Mouse (Mus musculus) liver, adult 2 months (tissue): ENCODE measurements at regions not wholly inside any gene's neighbourhood (a gene's known extent, or its start where the extent isn't known, plus 50 kb on each side); places are given as distances from the start of the nearest gene placed in this dataset.

Experiments used
- CTCF ChIP-seq: fragments of 200-500 bp; IDR thresholded peaks from 2 replicates; pipeline ENCODE4 v1.5.1; 2011; ENCODE audit warnings: low read depth, low read length, control low read depth
- POLR2A ChIP-seq: fragments of 200-500 bp; IDR thresholded peaks from 2 replicates; pipeline ENCODE4 v1.6.1; 2011; ENCODE audit warnings: low read length, control low read depth; ENCODE audit not compliant: insufficient read depth; ENCODE audit errors: extremely low read depth

GRCm38 (mm10) chr9:104387805-104388204 is 50.3 kb upstream of the Acpp start:
- TF ChIP-seq CTCF (no peak), POLR2A (no peak)
